In genomic region chr4:150349680-150350101, GRCm38 (mm10) we compare ENCODE assay signal across 17 mouse cellular contexts.
DNase-seq lines count a peak whose midpoint lies in the region; ATAC-seq and TF ChIP-seq lines count a peak whose summit lies in the region.
"Had no signal": no experiment of that assay in that cellular context is flagged by ENCODE, and none has a peak within 500 bp of the region (broad histone marks: within the 10 kb centered on the region; RNA-seq: fewer than 3 reads in every experiment).

No protein-coding gene starts in this region.

- no peaks in the 10 kb centered on the region for H3K27me3 ChIP-seq in heart, embryonic 16.5 days (ENCODE audit: control insufficient read depth, insufficient read depth, low read length)
- no peaks in the 10 kb centered on the region for H3K27me3 ChIP-seq in lung, postnatal 0 days (replicated peaks; ENCODE audit: insufficient read depth, low read length)
- no peaks in the 10 kb centered on the region for H3K27me3 ChIP-seq in splenic B cell, adult 2 months (ENCODE audit: control insufficient read depth, insufficient read depth, low read length, poor library complexity, severe bottlenecking)
- H3K27me3 ChIP-seq: hindbrain, embryonic 13.5 days; limb, embryonic 12.5 days had no signal

- TF ChIP-seq EP300 in lung, postnatal 0 days (IDR thresholded peaks at IDR 0.05) = peak; percentile 42; the same call in 1 of the 2 replicates

- no peak for TF ChIP-seq CTCF in lung, postnatal 0 days (IDR thresholded peaks at IDR 0.05)

- no peak for ATAC-seq in heart, embryonic 16.5 days (replicated peaks; ENCODE audit: extremely low read depth, insufficient read depth, low FRiP score)
- ATAC-seq in lung, postnatal 0 days = peak; percentile 67

- no peak overlapping the region for H3K4me2 ChIP-seq in heart, embryonic 16.5 days (ENCODE audit: low read depth, low read length)
- H3K4me2 ChIP-seq in lung, postnatal 0 days (replicated peaks; ENCODE audit: low read depth, low read length) = no peak overlapping the region
- H3K4me2 ChIP-seq: hindbrain, embryonic 13.5 days; limb, embryonic 12.5 days had no signal

- 0 out of 2 replicates have a peak overlapping the region, but pooled peaks have one; percentile 5 for H3K27ac ChIP-seq in heart, embryonic 16.5 days (ENCODE audit: low read length)
- H3K27ac ChIP-seq in lung, postnatal 0 days (ENCODE audit: low read length) = no peak overlapping the region
- H3K27ac ChIP-seq: embryonic facial prominence, embryonic 10.5 days; limb, embryonic 12.5 days had no signal

- H3K36me3 ChIP-seq in heart, embryonic 16.5 days (ENCODE audit: control insufficient read depth, insufficient read depth) = no peaks in the 10 kb centered on the region
- H3K36me3 ChIP-seq in lung, postnatal 0 days (ENCODE audit: insufficient read depth, low read length) = no peaks in the 10 kb centered on the region
- no peaks in the 10 kb centered on the region for H3K36me3 ChIP-seq in splenic B cell, adult 2 months (ENCODE audit: control insufficient read depth, insufficient read depth, low read length, poor library complexity, severe bottlenecking)
- H3K36me3 ChIP-seq: embryonic facial prominence, embryonic 10.5 days; hindbrain, embryonic 13.5 days; limb, embryonic 12.5 days had no signal

- intact Hi-C loops in heart, postnatal 14 days (cut with DNase I) = no loop called here

- H3K9me3 ChIP-seq in heart, embryonic 16.5 days (replicated peaks; ENCODE audit: control insufficient read depth, low read length) = no peaks in the 10 kb centered on the region
- H3K9me3 ChIP-seq in lung, postnatal 0 days (ENCODE audit: low read length) = no peaks in the 10 kb centered on the region
- H3K9me3 ChIP-seq: embryonic facial prominence, embryonic 10.5 days; hindbrain, embryonic 13.5 days; limb, embryonic 12.5 days had no signal

- DNase-seq in heart, postnatal 14 days = no peak
- DNase-seq in spleen, adult 18-20 months = peak; percentile 7 to 9
- DNase-seq in spleen, postnatal 4 days (ENCODE audit: low spot score in 2 of 2) = no peak
- DNase-seq in lung, postnatal 0 days (ENCODE audit: low spot score) = peak; percentile 75
- peak; percentile 50 for DNase-seq in splenic B cell, adult 2 months (ENCODE audit: low read depth, low spot score)
- no peak for DNase-seq in thymus, postnatal 14 days
- no peak for DNase-seq in cerebellum, adult 11-12 months
- DNase-seq: cerebellum, adult 8-10 months; heart, adult 18-20 months; kidney, adult 18-20 months; kidney, postnatal 4 days; right cerebral cortex, postnatal 14 days had no signal

- peaks cover 16% of the 10 kb centered on the region for H3K4me1 ChIP-seq in heart, embryonic 16.5 days (ENCODE audit: control insufficient read depth, insufficient read depth, low read length)
- peaks cover 5% of the 10 kb centered on the region; the same call in 1 of the 2 replicates for H3K4me1 ChIP-seq in lung, postnatal 0 days (ENCODE audit: insufficient read depth, low read depth, low read length)

- no peak overlapping the region for H3K9ac ChIP-seq in heart, embryonic 16.5 days (ENCODE audit: low read length)
- no peak overlapping the region for H3K9ac ChIP-seq in lung, postnatal 0 days (replicated peaks; ENCODE audit: low read depth)
- H3K9ac ChIP-seq: hindbrain, embryonic 13.5 days; limb, embryonic 12.5 days had no signal

- WGBS in heart, embryonic 16.5 days = 46% methylated on average over 6 of the region's 6 CpGs
- WGBS in lung, postnatal 0 days = 48% methylated on average over 6 of the region's 6 CpGs

- H3K4me3 ChIP-seq in heart, embryonic 16.5 days (ENCODE audit: low read length) = no peak overlapping the region
- no peak overlapping the region for H3K4me3 ChIP-seq in lung, postnatal 0 days (ENCODE audit: low read depth, low read length)
- H3K4me3 ChIP-seq: embryonic facial prominence, embryonic 10.5 days; hindbrain, embryonic 13.5 days; limb, embryonic 12.5 days; myocyte had no signal

Comparison
In these comparisons a context has a peak if more than half of its experiments do, and no peak if none do; other contexts are left out.
1. DNase-seq: peak in spleen, adult 18-20 months (2 of 2), lung, postnatal 0 days (single experiment) and splenic B cell, adult 2 months (single experiment); none in heart, postnatal 14 days (0 of 2), spleen, postnatal 4 days (0 of 2), thymus, postnatal 14 days (single experiment) and cerebellum, adult 11-12 months (single experiment).